Mouse (Mus musculus) embryonic facial prominence, embryonic 14.5 days (tissue): ENCODE data around the gene Gm10961. TPM values are rescaled to one million over a fixed set of nuclear protein-coding genes. Genes with fewer than 3 reads are reported as not detected.

Experiments used
- ATAC-seq: fragments of 200-750 bp; cut with Nextera tagmentation; 2 replicates; pipeline ENCODE4 v1.8.0; 2017; ENCODE audit warnings: low read depth, moderate number of reproducible peaks, moderate TSS enrichment
- DNase-seq: peaks from one replicate; pipeline ENCODE4 v3.0.0-alpha.2; 2015; ENCODE audit warnings: low spot score
- H3K27ac ChIP-seq: fragments of 300-500 bp; sonication (generic); replicated peaks from 2 replicates; pipeline ENCODE4 v1.5.1; 2014; ENCODE audit warnings: low read depth, mild to moderate bottlenecking, low read length, moderate library complexity
- H3K27me3 ChIP-seq: fragments of 300-500 bp; sonication (generic); replicated peaks from 2 replicates; pipeline ENCODE4 v1.6.1; 2014; ENCODE audit warnings: low read length; ENCODE audit not compliant: control insufficient read depth, insufficient read depth
- H3K36me3 ChIP-seq: fragments of 300-500 bp; sonication (generic); 2 replicates; pipeline ENCODE4 v1.6.1; 2014; ENCODE audit warnings: low read length, mixed read lengths; ENCODE audit not compliant: control insufficient read depth, insufficient read depth
- H3K4me1 ChIP-seq: fragments of 300-500 bp; sonication (generic); 2 replicates; pipeline ENCODE4 v1.6.1; 2014; ENCODE audit warnings: antibody characterized with exemption, low read length; ENCODE audit not compliant: control insufficient read depth, insufficient read depth
- H3K4me2 ChIP-seq: fragments of 300-500 bp; sonication (generic); 2 replicates; pipeline ENCODE4 v1.6.1; 2014; ENCODE audit warnings: low read depth, mild to moderate bottlenecking, low read length, moderate library complexity, mixed read lengths
- H3K4me3 ChIP-seq: fragments of 300-500 bp; sonication (generic); 2 replicates; pipeline ENCODE4 v1.5.1; 2014; ENCODE audit warnings: low read depth, mild to moderate bottlenecking, low read length
- H3K9ac ChIP-seq: fragments of 300-500 bp; sonication (generic); 2 replicates; pipeline ENCODE4 v1.6.1; 2014; ENCODE audit warnings: low read depth, mild to moderate bottlenecking, low read length, moderate library complexity, mixed read lengths
- H3K9me3 ChIP-seq: fragments of 300-500 bp; sonication (generic); 2 replicates; pipeline ENCODE4 v1.6.1; 2016; ENCODE audit warnings: low read length; ENCODE audit not compliant: control insufficient read depth
- WGBS: fragments of 180-500 bp; shearing (Covaris S2); extraction: QIAGEN DNeasy Blood & Tissue Kit; methylation state at CpG from one replicate; pipeline ENCODE4 v1.1.7; 2014; 5-methylcytosine and 5-hydroxymethylcytosine counted together
- polyA plus RNA-seq: library from polyadenylated mRNA; unstranded; fragments of >200 nt; fragmentation: Nextera tagmentation; extraction: Ambion mirVana; gene quantifications from 2 replicates; pipeline ENCODE4 v1.2.1, GENCODE M21; 2014

Gene Gm10961
- polyA plus RNA-seq, 1 experiment from 2014 or later = not detected

- Histone ChIP-seq H3K9me3 (no peaks in the 10 kb centered on the region), H3K27ac (no peak overlapping the region), H3K4me3 (no peak overlapping the region), H3K27me3 (no peaks in the 10 kb centered on the region), H3K9ac (no peak overlapping the region), H3K4me1 (no peaks in the 10 kb centered on the region), H3K36me3 (peaks cover 32% of the 10 kb centered on the region), H3K4me2 (no peak overlapping the region)
- WGBS = 74% methylated on average over 4 of the region's 4 CpGs
- DNase-seq (no peak), ATAC-seq (no peak)
These were observed 25.8 kb downstream of the Gm10961 start for GRCm38 (mm10) chr3:107656888-107657287.

- ATAC-seq (no peak), DNase-seq (peak; percentile 8)
- Histone ChIP-seq H3K4me2 (no peak overlapping the region), H3K27me3 (no peaks in the 10 kb centered on the region), H3K9ac (no peak overlapping the region), H3K36me3 (peaks cover 49% of the 10 kb centered on the region), H3K9me3 (no peaks in the 10 kb centered on the region), H3K4me1 (no peaks in the 10 kb centered on the region), H3K27ac (no peak overlapping the region), H3K4me3 (no peak overlapping the region)
- WGBS = 93% methylated on average over 1 of the region's 1 CpGs
These were observed 27.9 kb downstream of the Gm10961 start for GRCm38 (mm10) chr3:107659000-107659399.

GRCm38 (mm10) chr3:107664641-107665040 is 33.5 kb downstream of the Gm10961 start:
- Histone ChIP-seq H3K9me3 (no peaks in the 10 kb centered on the region), H3K4me1 (no peaks in the 10 kb centered on the region), H3K27ac (no peak overlapping the region), H3K27me3 (no peaks in the 10 kb centered on the region), H3K4me2 (no peak overlapping the region), H3K36me3 (peaks cover 94% of the 10 kb centered on the region), H3K9ac (no peak overlapping the region), H3K4me3 (no peak overlapping the region)
- WGBS = 95% methylated on average over 1 of the region's 1 CpGs
- DNase-seq = no peak
- no peak for ATAC-seq

- DNase-seq (no peak), ATAC-seq (no peak)
- H3K27ac ChIP-seq = no peak overlapping the region
- H3K4me1 ChIP-seq = no peaks in the 10 kb centered on the region
- no peak overlapping the region for H3K4me2 ChIP-seq
- H3K9me3 ChIP-seq = no peaks in the 10 kb centered on the region
- WGBS = 82% methylated on average over 6 of the region's 6 CpGs
- H3K36me3 ChIP-seq = peaks cover 92% of the 10 kb centered on the region
- H3K4me3 ChIP-seq = no peak overlapping the region
- H3K9ac ChIP-seq = no peak overlapping the region
- H3K27me3 ChIP-seq = no peaks in the 10 kb centered on the region
These were observed 36.3 kb downstream of the Gm10961 start for GRCm38 (mm10) chr3:107667426-107667825.

- Histone ChIP-seq H3K9ac (no peak overlapping the region), H3K36me3 (peaks cover 95% of the 10 kb centered on the region), H3K9me3 (no peaks in the 10 kb centered on the region), H3K4me3 (no peak overlapping the region), H3K4me1 (no peaks in the 10 kb centered on the region), H3K27me3 (no peaks in the 10 kb centered on the region), H3K27ac (no peak overlapping the region), H3K4me2 (no peak overlapping the region)
- ATAC-seq (no peak), DNase-seq (no peak)
- WGBS = 87% methylated on average over 7 of the region's 7 CpGs
These were observed 37.7 kb downstream of the Gm10961 start for GRCm38 (mm10) chr3:107668786-107669185.

GRCm38 (mm10) chr3:107670500-107670899 is 39.4 kb downstream of the Gm10961 start:
- no peaks in the 10 kb centered on the region for H3K27me3 ChIP-seq
- ATAC-seq = no peak
- H3K4me2 ChIP-seq = no peak overlapping the region
- H3K4me1 ChIP-seq = no peaks in the 10 kb centered on the region
- H3K9me3 ChIP-seq = no peaks in the 10 kb centered on the region
- H3K9ac ChIP-seq = no peak overlapping the region
- WGBS = 83% methylated on average over 4 of the region's 4 CpGs
- H3K36me3 ChIP-seq = peaks cover 95% of the 10 kb centered on the region
- no peak for DNase-seq
- no peak overlapping the region for H3K27ac ChIP-seq
- no peak overlapping the region for H3K4me3 ChIP-seq

- WGBS = 89% methylated on average over 2 of the region's 2 CpGs
- no peak for ATAC-seq
- Histone ChIP-seq H3K9ac (no peak overlapping the region), H3K4me1 (no peaks in the 10 kb centered on the region), H3K4me2 (no peak overlapping the region), H3K27ac (no peak overlapping the region), H3K4me3 (no peak overlapping the region), H3K27me3 (no peaks in the 10 kb centered on the region), H3K9me3 (no peaks in the 10 kb centered on the region), H3K36me3 (peaks cover 95% of the 10 kb centered on the region)
- DNase-seq = no peak
These were observed 40.4 kb downstream of the Gm10961 start for GRCm38 (mm10) chr3:107671509-107671908.

GRCm38 (mm10) chr3:107680790-107681576 is 49.9 kb downstream of the Gm10961 start:
- peak; percentile 68 for ATAC-seq
- H3K9me3 ChIP-seq = no peaks in the 10 kb centered on the region
- peak; percentile 91 for DNase-seq
- peaks cover 16% of the 10 kb centered on the region; the same call in 1 of the 2 replicates for H3K36me3 ChIP-seq
- no peaks in the 10 kb centered on the region for H3K27me3 ChIP-seq
- peaks cover 53% of the 10 kb centered on the region for H3K4me1 ChIP-seq
- no peak overlapping the region for H3K9ac ChIP-seq
- H3K4me2 ChIP-seq = peak overlapping the region; percentile 37
- H3K27ac ChIP-seq = peak overlapping the region; percentile 75
- H3K4me3 ChIP-seq = no peak overlapping the region
- 19% methylated on average over 7 of the region's 7 CpGs for WGBS
